Mouse (Mus musculus) gastrocnemius, postnatal 25 days (tissue): Measurements from ENCODE around the gene Slc35b1. TPM values are rescaled to one million over a fixed set of nuclear protein-coding genes. Genes with fewer than 3 reads are reported as not detected.
A peak's percentile ranks its signal among the peaks of the same experiment; 100 is the strongest.
"Not testable (repeated sequence)": the region's sequence is repeated elsewhere in the genome, so short reads cannot be mapped to it uniquely, and the experiment has no call there.

ENCODE experiments used
- DNase-seq: peaks from one replicate; pipeline ENCODE4 v3.0.0; 2022
- total RNA-seq, 2 experiments: library from RNA; stranded (reverse); gene quantifications; 1 replicate in 1 of 2; 2 replicates in 1 of 2; pipeline ENCODE4 v1.2.3; 2021

Slc35b1 gene
- total RNA-seq, 2 experiments from 2014 or later = 38.8 to 40.7 TPM

DNA sequence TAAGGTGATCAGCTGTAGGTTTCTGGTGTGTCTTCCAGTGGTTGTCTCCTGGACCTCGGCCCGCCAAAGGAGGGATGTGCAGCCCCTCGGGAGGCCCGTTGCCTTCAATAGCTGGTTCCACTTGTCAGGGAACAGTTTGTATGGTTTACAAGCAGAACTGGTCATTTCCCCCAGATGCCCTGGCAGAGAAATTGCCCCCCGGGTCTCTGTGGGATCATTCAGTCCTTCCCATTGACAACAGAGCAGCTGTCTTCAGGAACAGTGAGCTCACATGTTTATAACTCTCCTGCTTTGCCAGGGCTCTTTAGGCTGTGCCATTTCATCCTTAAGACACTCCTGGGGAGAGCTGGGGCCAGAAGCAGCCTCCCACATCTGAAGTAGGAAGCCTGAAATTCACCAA is 9.6 kb downstream of the Slc35b1 start:
- DNase-seq = no peak

DNA sequence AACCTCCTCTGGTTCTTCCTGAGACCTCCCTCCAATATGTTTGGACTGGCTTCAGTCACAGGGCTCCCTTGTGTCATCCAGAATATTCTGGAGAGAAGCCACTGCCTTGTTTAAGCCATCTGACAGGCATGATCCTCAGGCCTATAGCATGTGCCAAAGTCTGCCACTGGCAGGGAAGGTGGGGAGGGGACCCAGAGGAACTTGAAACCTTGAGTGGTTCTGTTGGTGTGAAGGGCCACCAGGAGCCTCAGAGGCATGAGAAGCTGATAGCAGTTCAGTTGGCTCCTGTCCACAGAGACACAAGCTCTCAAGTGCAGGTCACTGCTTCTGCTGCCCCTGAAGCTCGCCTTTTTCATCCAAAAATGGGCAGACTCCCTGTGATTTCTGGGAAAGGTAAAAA is 12.1 kb downstream of the Slc35b1 start:
- DNase-seq = no peak

DNA sequence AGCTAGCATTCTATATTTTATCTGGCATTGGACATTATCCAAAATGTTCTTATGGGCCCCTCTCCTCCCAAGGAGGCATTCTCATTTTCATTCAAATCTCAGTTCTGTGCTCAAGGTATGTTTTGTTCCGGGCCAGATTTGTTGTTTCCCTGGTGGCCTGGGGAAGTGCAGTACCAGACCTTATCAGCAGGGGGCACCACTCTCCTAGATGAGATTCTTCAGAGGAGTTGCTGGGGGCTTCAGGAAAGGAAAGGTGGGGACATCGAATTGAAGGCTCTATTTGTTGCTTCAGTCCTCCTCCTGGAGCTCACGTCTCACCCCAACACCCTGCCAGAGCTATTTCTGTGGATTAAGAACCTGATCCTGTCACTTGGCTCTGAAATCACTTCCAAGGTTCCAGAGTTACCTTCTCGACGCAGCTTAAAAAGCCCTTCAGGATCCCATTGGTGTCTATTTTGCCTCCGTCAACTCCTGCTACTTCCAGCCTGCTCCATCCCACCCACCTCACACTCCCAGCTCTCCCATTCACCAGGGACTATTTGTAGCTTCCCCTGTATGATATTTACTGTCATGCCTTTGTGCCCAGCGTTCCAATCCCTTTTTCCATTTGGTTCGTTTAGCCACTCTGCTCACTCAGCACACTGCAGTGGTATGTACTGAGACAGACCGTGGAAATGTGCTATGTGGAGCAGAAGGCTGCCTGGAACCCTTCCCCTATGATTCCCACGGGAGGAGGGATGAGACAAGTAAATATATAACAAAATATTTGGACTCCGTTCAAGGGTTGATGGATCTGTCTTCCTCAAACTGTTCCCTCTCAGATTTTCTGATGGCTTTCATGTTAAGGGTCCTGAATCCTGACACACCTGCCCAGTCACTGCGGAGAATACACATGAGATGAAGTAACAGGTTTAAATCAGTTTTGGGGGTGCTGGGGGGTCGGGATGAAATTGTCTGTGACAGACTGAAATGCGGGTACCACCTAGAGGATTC is 13.6 kb downstream of the Slc35b1 start:
- peak; percentile 48 for DNase-seq

DNA sequence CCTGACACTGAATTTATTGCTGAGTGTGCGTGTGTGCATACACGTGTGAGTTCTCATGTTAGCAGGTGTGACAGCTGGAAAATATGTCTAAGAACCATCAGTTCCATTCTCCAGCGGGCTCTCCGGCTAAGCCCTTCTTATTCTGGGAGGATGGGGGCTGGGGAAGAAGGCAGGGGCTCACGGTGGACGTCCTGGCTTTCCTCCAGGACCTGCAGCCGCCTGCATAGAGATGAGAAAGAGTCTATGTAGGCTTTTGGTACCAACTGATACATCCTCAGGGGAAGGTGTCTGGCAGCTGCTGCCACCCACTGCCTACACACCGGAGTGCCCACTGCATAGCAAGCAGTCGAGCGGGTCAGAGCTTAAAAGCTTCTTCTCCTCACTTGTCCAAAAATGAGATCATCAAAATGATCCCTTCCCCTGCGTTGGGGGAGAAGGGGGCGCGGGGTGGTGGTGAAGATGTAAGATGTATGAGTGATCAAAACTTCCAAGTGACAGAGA is 15.1 kb downstream of the Slc35b1 start:
- no peak for DNase-seq

DNA sequence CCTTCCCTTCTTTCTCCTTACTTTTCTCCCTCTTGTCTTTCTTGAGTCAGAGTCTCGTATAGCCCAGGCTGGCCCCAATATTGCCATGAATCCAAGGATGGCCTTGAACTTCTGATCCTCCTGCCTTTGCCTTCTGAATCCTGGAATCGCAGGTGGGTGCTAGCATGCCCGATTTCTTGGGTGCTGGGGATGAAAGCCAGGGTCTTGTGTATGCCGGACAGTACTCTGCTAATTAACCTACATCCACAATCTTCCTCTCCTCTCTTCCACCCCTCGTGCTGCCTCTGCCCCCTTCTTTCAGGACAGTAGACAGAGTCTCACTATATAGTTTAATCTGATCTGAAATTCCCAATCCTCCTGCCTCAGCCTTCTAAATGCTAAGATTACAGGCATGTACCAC is 17.1 kb downstream of the Slc35b1 start:
- DNase-seq = no peak

DNA sequence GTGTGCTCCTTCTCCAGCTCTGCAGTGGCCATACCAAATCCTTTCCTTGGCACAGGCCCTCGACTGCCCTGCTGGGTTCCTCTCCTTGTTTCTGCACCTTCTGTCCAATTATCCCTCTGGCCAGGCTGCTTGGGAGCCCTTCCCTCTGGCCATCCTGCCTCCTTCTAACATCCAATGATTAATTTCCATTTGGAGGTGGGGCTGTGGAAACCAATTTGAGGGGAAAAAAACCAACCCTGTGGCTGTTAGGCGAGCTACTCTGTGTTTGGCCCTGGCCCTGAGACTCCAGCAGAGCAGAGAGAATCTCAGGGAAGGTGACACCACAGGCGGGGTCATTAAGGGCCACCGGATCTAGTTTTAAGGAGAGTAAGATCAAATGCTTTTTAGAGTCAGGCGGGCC is 17.7 kb downstream of the Slc35b1 start:
- DNase-seq = no peak

DNA sequence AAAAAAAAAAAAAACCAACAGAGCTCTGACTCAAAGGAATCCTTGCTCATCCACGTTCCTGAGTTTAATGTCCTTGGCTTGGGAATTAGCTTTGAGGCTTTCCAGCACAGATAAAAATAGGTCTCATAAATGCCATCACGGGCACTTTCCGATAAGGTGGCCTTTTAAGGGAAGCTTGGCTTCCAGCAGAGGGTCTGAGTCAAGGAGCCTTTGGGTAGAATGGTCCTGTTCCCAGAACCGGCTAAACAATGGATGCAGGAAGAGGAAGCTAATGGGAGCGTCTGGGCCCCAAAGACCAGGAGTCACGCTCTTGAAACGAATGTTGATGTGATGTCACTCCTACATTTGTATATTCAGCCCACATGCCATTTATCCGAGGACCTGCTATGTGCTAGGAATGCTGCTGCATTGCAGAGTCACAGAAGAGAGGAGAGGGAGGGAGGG is 18.2 kb downstream of the Slc35b1 start:
- peak; percentile 38 for DNase-seq

DNA sequence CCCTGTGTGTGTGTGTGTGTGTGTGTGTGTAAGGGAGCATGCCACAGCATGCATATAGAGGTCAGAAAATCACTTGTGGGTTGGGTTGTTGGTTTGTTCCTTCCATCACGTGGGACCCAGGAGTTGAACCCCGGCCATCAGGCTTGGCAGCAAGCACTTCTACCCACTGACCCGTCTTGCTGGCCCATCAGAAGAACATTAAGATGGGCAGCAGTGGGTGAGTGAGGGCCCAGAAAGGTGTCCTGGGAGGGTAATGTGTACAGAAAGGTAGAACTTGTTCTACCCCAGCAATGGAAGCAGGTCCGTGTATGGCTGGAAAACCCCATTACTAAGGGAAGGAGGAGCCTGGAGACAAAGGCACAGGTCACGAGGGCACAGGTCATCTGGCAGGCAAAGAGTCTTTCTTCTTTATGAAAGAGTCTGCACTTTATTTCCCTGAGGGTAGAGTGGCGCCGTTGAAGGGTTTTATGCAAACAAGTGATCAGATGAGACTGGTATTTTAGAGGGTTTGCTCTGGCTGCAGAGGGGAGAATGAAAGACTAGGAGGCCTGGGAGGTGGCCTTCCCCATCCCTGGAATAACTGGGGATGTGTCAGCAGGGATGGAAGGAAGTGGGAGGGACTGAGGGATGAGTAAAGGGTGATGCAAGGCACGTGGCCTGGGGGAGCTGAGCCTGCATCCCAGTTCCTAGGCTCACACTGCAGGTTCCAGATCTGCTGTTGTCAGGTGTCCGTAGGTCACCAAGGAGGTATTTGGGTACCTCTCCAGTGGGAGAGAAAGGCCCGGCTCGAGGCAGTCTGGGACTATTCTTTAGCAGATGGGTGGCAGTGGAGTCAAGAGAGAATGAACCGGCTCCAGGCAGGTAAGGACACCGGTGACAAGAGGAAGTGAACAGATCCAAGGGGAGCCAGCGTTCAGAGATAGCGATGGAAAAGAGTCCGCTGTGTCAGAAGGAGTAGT is 19.2 kb downstream of the Slc35b1 start:
- no peak for DNase-seq

DNA sequence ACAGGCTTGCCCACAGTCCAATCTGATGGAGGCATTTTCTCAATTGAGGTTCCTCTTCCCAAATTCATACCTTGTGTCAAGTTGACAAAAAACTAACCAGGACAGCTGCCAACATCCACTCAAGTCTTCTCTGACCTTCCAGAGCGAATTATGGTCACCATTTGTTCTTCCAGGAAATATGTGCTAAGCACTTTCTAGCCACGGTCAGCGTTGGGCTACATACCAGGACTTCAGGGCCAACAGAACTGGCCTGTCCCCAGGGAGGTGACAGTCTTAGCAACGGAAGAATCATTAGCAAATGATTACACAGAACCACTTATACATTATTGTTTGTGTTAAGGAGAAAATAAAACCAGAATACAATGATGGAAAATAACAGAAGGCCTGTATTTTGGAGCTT is 21.3 kb downstream of the Slc35b1 start:
- DNase-seq = peak; percentile 46

DNA sequence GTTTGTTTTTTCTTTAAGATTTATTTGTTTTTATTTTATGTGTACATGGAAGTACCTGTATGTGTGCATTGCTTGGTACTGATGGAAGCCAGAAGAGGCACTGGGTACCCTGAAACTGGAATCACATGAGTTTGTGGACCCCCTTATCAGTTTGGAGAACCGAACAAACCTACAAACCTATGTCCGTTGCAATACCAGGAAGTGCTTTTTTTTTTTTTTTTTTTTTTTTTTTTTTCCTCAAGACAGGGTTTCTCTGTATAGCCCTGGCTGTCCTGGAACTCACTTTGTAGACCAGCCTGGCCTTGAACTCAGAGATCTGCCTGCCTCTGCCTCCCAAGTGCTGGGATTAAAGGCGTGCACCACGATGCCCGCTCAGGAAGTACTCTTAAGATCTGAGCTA is 21.9 kb downstream of the Slc35b1 start:
- DNase-seq = not testable (repeated sequence)

DNA sequence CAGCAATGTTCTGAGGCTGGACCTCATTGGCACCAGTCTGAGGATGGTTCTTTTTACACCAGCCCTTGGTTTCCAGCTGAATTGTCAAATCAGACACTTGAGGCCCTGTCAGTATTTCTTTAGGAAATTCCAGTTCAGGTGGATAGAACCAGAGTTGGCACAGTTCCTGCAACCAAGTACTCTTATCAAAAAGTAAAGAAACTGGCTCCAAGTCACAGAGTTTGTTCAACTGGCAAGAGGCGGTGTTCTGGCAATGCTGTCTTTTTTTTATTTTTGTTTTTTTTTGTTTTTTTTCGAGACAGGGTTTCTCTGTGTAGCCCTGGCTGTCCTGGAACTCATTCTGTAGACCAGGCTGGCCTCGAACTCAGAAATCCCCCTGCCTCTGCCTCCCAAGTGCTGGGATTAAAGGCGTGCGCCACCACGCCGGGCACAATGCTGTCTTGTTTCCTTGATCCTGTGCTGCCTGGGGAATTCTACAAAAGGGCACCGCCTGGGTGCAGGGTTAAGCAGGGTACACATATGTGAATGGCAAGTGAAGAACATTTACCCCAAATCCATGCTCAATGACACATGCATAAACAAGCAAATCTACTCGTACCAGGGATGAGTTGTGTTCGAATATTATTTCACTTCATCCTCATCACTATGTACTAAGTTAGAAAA is 25.1 kb downstream of the Slc35b1 start:
- DNase-seq = no peak

DNA sequence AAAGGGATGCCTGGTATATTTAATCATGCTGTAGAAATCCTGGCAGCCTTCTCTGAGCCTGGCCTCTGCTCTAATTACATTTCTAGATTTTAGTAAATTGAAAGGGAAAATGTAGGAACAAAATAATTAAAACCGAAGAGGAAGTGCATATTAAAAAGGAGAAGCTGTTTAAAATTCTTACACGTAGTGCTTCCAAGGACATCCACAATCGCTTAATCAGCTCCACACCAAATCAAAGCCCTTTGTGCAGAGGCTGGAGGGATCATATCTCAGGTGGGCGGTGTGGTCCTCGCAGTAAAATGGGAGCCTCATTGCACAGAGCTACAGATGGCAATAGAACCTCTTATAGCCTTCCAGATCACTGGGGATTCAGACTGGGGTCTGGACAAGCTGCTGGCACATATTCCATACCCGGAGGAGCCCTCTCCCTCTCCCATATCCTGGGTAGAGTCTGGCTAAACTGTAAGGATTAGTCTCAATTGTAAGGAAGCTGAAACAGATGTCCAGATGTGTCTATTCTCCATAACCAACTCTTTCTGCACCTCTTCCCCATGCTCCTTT is 27.0 kb downstream of the Slc35b1 start:
- DNase-seq = no peak

DNA sequence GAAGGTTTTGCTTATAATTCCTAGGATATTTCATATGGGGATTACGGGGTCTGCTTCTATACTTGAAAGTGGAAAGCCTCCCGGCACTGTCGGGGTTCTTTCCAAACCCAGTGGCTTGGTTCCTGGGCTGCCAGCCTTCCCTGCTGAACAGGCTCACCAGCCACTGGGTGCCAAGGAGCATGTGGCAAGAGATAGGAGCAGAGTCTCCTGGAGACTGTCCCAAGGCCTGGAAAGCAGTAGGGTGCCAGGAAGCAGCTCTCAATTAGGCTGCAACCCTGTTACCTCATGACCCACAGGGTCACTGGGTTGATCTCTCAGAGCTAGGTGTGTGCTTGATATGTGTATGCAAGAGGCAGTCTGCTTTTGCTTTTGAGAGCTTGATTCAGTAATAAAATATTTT is 28.1 kb downstream of the Slc35b1 start:
- peak; percentile 63 for DNase-seq

DNA sequence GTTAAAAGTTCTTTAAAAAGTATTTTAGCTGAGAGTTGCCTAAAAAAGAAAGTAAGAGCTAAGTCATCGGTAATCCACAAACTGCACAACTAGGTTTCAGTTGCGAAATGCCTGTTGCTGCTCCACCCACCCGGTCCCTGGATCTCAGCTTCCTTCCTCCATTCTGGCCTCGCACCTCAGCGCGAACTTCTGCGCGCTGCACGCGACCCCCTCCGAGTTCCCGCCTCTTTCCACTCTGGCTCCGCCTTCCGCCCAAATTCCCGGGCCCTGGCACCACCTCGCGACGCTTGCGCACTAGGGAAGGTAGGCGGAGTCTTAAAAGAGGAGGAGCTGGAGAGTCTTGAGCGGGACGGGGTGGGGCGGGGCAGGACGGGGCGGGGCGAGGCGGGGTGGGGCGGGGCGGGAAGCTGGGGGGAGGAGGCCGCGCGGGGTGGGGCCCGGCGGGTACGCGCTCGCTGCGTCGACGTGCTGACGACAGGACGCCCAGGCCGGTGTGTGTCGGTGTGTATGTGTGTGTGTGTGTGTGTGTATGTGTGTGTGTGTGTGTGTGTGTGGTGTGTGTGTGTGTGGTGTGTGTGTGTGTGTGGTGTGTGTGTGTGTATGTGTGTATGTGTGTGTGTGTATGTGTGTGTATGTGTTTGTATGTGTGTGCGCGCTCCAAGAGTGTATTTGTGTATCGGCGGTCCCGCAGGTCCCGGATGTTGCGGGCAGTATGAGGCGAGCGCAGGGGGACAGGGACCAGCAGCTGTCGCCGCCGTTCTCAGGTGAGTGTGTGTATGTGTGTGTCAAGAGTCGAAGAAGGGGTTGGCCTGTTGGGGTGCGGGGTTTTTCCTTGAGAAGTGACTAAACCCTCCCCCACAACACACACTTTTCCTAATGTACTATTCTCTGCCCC is 29.4 kb downstream of the Slc35b1 start, which contains the start of gene Spop:
Gene Spop (plus strand): TSS at position 440 of the 895 bp plus-strand sequence.
- DNase-seq = peak; percentile 89

DNA sequence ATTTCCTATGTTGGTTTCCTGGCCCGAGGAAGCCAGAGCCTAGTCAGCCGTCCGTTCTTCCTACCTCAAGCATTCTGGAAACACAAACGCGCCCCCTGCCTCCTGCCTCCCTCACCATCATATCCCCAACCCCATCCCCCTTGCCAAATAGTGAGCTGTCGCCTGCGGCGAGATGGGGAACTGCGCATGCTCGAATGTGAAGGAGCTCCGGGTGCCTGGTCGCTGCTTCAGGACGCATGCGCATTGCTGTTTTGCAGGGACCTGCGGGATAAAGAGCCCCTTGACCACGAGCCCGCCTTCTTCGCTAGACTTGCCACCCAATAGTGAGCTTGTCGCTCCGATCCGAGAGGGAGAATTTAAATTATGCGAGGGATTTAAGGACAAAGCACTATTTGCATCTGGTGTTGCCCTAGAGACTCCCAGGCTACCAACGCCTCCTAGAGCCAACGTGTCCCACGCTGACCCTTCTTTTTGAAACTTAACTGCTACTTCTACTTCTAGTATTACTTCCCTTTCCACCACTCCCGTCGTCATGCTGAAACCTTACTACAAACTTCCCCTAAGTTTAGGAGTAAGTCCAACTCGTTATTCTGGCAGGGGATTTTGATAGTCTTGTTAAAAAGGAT is 30.2 kb downstream of the Slc35b1 start:
- DNase-seq = peak; percentile 94

DNA sequence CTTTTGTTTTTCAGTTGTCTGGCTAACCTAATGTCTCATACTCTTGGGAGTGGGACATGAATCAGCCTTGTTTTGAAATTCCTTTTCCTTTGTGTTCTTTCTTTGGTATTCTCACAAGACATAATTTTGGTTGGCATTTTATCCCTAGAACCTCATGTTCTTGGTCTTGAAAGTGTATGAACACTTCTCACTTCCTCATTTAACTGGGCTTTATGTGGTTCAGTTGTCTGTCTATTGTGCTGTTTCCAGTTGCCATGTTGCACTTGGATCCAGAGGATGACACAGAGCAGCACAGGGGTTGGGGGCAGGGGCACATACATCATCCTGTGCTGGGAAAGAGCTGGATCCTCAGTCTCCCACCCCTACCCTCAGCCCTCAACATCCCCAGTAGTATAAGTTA is 31.4 kb downstream of the Slc35b1 start:
- no peak for DNase-seq

DNA sequence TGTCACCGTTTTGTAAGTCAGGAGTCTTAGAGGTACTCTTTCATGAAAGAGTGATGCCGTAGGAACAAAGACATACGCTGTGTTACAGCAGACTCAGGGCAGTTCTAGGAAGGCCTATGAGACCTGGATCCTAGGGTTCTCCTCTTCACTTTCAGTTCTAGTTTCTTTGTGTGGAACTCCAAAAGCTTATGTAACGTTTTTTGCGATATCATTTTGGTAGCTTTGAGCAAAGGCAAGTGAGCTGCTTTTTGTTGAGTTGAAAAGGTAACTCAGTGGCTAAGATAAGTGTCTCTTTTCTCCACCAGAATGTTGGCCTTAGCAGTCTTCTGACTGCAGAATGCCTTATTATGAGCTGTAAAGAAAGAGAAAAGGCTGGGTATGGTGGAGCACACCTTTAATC is 32.8 kb downstream of the Slc35b1 start:
- no peak for DNase-seq

DNA sequence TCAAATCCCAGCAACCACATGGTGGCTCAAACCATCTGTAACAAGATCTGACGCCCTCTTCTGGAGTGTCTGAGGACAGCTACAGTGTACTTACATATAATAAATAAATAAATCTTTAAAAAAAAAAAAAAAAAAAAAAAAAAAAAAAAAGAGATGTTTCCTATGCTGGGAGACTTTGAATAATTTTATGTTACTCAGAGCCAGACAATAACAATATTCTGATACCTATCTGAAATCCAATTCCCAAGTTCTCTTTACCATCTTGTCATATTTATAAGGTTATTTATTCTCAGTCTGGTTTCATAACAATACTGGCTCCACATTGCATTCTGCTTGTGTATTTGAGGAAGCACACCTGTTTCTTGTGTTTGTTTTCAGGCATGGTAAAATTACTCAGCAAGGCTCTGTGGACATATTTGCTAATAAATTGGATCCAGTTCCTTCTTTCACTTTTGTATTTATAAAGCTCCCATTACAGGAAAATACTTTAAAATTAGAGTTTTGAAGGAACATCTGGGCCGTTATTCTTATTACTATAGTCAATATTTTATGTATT is 36.5 kb downstream of the Slc35b1 start:
- DNase-seq = no peak

DNA sequence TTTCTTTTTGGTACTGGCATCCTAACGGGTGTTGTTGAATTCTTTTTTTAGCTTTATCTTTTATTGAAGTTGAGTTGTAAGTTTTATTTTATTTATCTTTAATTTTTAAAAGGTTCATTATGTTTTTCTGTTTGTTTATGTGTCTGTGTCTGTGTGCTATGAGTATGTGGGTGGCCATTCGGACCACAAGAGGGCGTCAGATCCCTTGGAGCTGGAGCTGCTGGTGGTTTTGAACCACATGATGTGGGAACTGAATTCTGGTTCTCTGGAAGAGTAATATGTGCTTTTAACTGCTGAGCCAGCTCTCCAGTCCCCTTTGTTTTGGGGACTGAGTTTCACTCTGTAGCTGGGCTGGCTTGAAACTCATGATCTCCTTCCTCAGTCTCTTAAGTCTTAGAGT is 39.0 kb downstream of the Slc35b1 start:
- no peak for DNase-seq

DNA sequence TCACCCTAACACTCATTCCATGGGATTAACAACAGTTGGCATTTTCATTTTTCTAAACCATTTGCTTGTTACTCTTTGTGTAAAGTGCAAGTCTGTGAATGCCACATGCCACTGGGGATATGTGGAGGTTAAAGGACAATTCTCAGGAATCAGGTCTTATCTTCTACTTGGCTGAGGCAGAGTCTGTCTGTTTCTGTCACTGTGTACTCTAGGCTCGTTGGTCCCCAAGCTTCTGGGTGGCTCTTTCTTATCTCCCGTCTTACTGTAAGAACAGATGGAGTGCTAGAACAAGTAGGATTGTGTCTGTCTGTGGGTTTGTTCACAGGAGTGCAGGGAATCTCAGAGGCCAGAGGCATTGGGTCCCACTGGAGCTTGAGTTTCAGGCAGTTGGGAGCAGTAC is 46.9 kb downstream of the Slc35b1 start:
- no peak for DNase-seq
